Mouse (Mus musculus) heart, embryonic 10.5 days (tissue): ENCODE data around the gene Khk. TPM values are rescaled to one million over a fixed set of nuclear protein-coding genes. Genes with fewer than 3 reads are reported as not detected.
A peak's percentile ranks its signal among the peaks of the same experiment; 100 is the strongest.

Experiments
- DNase-seq: peaks from one replicate; pipeline ENCODE4 v3.0.0-alpha.2; 2017; ENCODE audit warnings: low spot score
- H3K27ac ChIP-seq: fragments of 300-500 bp; sonication (generic); 2 replicates; pipeline ENCODE4 v1.5.1; 2016; ENCODE audit warnings: mild to moderate bottlenecking
- H3K27me3 ChIP-seq: fragments of 300-500 bp; sonication (generic); 2 replicates; pipeline ENCODE4 v1.6.1; 2016; ENCODE audit warnings: mild to moderate bottlenecking; ENCODE audit not compliant: poor library complexity, insufficient read depth, severe bottlenecking
- H3K36me3 ChIP-seq: fragments of 300-500 bp; sonication (generic); 2 replicates; pipeline ENCODE4 v1.6.1; 2016; ENCODE audit warnings: mild to moderate bottlenecking, moderate library complexity
- H3K4me1 ChIP-seq: fragments of 300-500 bp; sonication (generic); 2 replicates; pipeline ENCODE4 v1.6.1; 2016; ENCODE audit warnings: mild to moderate bottlenecking
- H3K4me3 ChIP-seq: fragments of 300-500 bp; sonication (generic); 2 replicates; pipeline ENCODE4 v1.5.1; 2016; ENCODE audit warnings: mild to moderate bottlenecking, moderate library complexity
- H3K9me3 ChIP-seq: fragments of 300-500 bp; sonication (generic); 2 replicates; pipeline ENCODE4 v1.6.1; 2016; ENCODE audit warnings: mild to moderate bottlenecking, moderate library complexity
- WGBS: fragments of 180-500 bp; shearing (Covaris S2); methylation state at CpG from one replicate; pipeline ENCODE4 v1.1.7; 2016; 5-methylcytosine and 5-hydroxymethylcytosine counted together
- polyA plus RNA-seq: library from polyadenylated mRNA; unstranded; fragments of >200 nt; fragmentation: Nextera tagmentation; extraction: Ambion mirVana; gene quantifications from 2 replicates; pipeline ENCODE4 v1.2.1, GENCODE M21; 2016

Khk gene
- polyA plus RNA-seq, 1 experiment from 2014 or later: 14.5 TPM

DNA sequence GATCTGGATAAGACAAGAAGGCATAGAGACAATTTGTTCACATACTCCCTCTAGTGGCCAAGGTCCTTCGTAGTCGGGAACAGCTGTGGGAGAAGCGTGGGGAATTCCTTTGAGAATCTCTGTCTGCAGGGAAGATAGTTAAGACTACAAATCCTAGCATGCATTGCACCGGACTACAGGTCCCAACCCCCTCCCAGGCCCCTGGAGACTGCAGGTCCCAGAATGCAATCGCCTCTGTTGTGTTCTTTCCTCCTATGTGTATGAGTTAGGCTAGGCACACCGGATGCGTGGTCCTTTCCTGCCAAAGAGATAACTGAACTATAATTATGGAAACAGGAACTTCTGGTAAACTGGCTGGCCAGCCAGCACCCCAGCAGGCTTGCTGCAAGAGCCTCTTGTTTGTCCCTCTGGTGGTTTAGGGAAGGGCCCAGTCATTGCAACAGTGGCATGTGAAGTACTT, 5.2 kb upstream of the Khk start:
- Histone ChIP-seq H3K4me1 (peaks cover 84% of the 10 kb centered on the region), H3K4me3 (peak overlapping the region; percentile 62), H3K27ac (peak overlapping the region; percentile 93), H3K36me3 (peaks cover 42% of the 10 kb centered on the region), H3K9me3 (no peaks in the 10 kb centered on the region), H3K27me3 (no peaks in the 10 kb centered on the region)
- 2% methylated on average over 7 of the region's 7 CpGs for WGBS
- DNase-seq: peak; percentile 95

GRCm38 (mm10) chr5:30916841-30917240, 4.4 kb upstream of the Khk start:
- H3K4me3 ChIP-seq: no peak overlapping the region
- H3K27me3 ChIP-seq: no peaks in the 10 kb centered on the region
- H3K36me3 ChIP-seq: peaks cover 42% of the 10 kb centered on the region
- no peak for DNase-seq
- no peaks in the 10 kb centered on the region for H3K9me3 ChIP-seq
- WGBS: 89% methylated on average over 9 of the region's 9 CpGs
- H3K4me1 ChIP-seq: peaks cover 85% of the 10 kb centered on the region
- H3K27ac ChIP-seq: peak overlapping the region; percentile 93; the same call in 1 of the 2 replicates

- H3K27ac ChIP-seq: peak overlapping the region; percentile 93
- H3K4me3 ChIP-seq: no peak overlapping the region
- H3K9me3 ChIP-seq: no peaks in the 10 kb centered on the region
- no peak for DNase-seq
- no peaks in the 10 kb centered on the region for H3K27me3 ChIP-seq
- H3K36me3 ChIP-seq: peaks cover 42% of the 10 kb centered on the region
- WGBS: 83% methylated on average over 11 of the region's 11 CpGs
- peaks cover 85% of the 10 kb centered on the region for H3K4me1 ChIP-seq
These were observed 3.9 kb upstream of the Khk start for GRCm38 (mm10) chr5:30917348-30917747.

- DNase-seq: no peak
- peaks cover 42% of the 10 kb centered on the region for H3K36me3 ChIP-seq
- H3K4me3 ChIP-seq: no peak overlapping the region
- peaks cover 85% of the 10 kb centered on the region for H3K4me1 ChIP-seq
- WGBS: 84% methylated on average over 31 of the region's 31 CpGs
- H3K27ac ChIP-seq: peak overlapping the region; percentile 93; the same call in 1 of the 2 replicates
- no peaks in the 10 kb centered on the region for H3K27me3 ChIP-seq
- H3K9me3 ChIP-seq: no peaks in the 10 kb centered on the region
These were observed 3.1 kb upstream of the Khk start for GRCm38 (mm10) chr5:30917891-30918670.

GRCm38 (mm10) chr5:30918691-30919090, 2.5 kb upstream of the Khk start:
- 81% methylated on average over 8 of the region's 8 CpGs for WGBS
- Histone ChIP-seq H3K27me3 (no peaks in the 10 kb centered on the region), H3K36me3 (peaks cover 42% of the 10 kb centered on the region), H3K4me1 (peaks cover 80% of the 10 kb centered on the region), H3K27ac (no peak overlapping the region), H3K9me3 (no peaks in the 10 kb centered on the region), H3K4me3 (no peak overlapping the region)
- no peak for DNase-seq

DNA sequence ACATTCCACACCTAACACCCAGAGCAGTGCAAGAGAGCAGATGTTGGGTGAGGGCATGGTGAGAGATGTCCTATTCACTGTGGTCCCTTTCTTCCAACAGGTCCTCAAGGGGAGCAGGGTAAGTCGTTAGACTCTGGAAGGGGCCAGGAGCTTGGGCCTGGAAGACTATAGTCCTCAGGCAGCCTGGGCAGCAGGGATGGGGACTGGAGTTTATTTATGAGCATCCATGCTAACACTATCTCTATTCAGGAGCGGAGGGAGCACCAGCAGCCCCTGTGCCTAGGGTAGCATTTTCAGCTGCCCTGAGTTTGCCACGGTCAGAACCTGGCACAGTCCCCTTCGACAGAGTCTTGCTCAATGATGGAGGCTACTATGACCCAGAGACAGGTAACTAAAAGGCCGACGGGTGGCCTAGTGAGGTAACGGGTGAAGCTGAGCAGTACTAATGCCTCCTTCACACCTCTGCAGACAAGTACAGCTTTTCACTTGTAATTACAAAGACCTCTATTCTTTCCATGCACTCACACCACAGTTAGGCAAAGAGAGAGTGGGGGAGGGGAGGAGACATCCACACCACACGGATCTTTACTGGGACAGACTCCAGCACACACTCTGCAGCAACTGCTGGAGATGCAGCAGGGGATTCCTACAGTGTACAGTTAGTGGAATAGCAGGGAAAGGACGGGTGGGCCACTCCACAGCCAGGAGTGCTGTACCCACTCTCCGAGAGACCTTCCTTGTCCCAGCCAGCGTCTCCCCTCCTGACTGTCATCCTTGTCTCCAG, 1.2 kb upstream of the Khk start:
- Histone ChIP-seq H3K9me3 (no peaks in the 10 kb centered on the region), H3K4me1 (peaks cover 73% of the 10 kb centered on the region), H3K36me3 (peaks cover 42% of the 10 kb centered on the region), H3K27me3 (peaks cover 7% of the 10 kb centered on the region; the same call in 1 of the 2 replicates), H3K4me3 (no peak overlapping the region), H3K27ac (0 out of 2 replicates have a peak overlapping the region, but pooled peaks have one; percentile 88)
- WGBS: 73% methylated on average over 11 of the region's 11 CpGs
- no peak for DNase-seq

DNA sequence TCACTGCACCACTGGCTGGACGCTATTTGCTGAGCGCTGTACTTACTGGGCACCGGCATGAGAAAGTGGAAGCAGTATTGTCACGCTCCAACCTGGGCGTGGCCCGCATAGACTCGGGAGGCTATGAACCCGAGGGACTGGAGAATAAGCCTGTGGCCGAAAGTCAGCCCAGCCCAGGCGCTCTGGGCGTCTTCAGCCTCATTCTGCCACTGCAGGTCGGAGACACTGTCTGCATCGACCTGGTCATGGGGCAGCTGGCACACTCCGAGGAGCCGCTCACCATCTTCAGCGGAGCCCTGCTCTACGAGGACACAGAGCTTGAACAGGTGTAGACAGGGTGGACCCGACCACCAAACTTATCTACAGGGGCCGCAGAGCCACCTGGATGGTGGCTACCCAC, 610 bp upstream of the Khk start:
- Histone ChIP-seq H3K4me1 (peaks cover 67% of the 10 kb centered on the region), H3K9me3 (no peaks in the 10 kb centered on the region), H3K27ac (0 out of 2 replicates have a peak overlapping the region, but pooled peaks have one; percentile 88), H3K36me3 (peaks cover 42% of the 10 kb centered on the region), H3K27me3 (peaks cover 8% of the 10 kb centered on the region; the same call in 1 of the 2 replicates), H3K4me3 (peak overlapping the region; percentile 67)
- 65% methylated on average over 19 of the region's 19 CpGs for WGBS
- no peak for DNase-seq

- WGBS: 36% methylated on average over 10 of the region's 10 CpGs
- H3K4me3 ChIP-seq: peak overlapping the region; percentile 67
- no peak for DNase-seq
- H3K27ac ChIP-seq: peak overlapping the region; percentile 88; the same call in 1 of the 2 replicates
- peaks cover 8% of the 10 kb centered on the region; the same call in 1 of the 2 replicates for H3K27me3 ChIP-seq
- H3K36me3 ChIP-seq: peaks cover 34% of the 10 kb centered on the region
- peaks cover 48% of the 10 kb centered on the region for H3K4me1 ChIP-seq
- H3K9me3 ChIP-seq: no peaks in the 10 kb centered on the region
These were observed 1.4 kb downstream of the Khk start for GRCm38 (mm10) chr5:30922581-30923041.

DNA sequence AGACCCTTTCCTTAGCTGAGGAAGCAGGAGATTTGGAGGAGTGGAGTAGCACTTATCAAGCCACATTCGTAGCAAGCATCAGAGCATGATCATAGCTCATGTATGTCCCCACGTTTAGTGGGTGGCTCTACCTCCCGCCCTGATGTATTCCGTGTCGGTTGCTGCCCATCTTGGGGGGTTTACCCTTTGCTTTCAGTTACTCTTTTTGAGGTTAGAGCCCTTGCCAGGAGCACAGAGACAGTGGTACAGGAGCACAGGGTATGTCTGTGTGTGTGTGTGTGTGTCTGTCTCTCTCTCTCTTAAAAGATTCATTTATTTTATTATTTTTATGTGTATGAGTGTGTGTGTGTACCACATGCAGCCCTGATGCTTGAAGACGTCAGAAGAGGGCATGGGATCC, 1.9 kb downstream of the Khk start:
- Histone ChIP-seq H3K27ac (peak overlapping the region; percentile 88; the same call in 1 of the 2 replicates), H3K27me3 (peaks cover 8% of the 10 kb centered on the region; the same call in 1 of the 2 replicates), H3K4me3 (peak overlapping the region; percentile 67; the same call in 1 of the 2 replicates), H3K4me1 (peaks cover 43% of the 10 kb centered on the region), H3K36me3 (peaks cover 29% of the 10 kb centered on the region), H3K9me3 (no peaks in the 10 kb centered on the region)
- DNase-seq: no peak
- 76% methylated on average over 6 of the region's 6 CpGs for WGBS

- no peak overlapping the region for H3K4me3 ChIP-seq
- H3K36me3 ChIP-seq: peaks cover 14% of the 10 kb centered on the region
- DNase-seq: no peak
- H3K27ac ChIP-seq: no peak overlapping the region
- H3K9me3 ChIP-seq: no peaks in the 10 kb centered on the region
- H3K27me3 ChIP-seq: peaks cover 8% of the 10 kb centered on the region; the same call in 1 of the 2 replicates
- 77% methylated on average over 8 of the region's 8 CpGs for WGBS
- H3K4me1 ChIP-seq: peaks cover 36% of the 10 kb centered on the region
These were observed 3.4 kb downstream of the Khk start for GRCm38 (mm10) chr5:30924614-30925013.

GRCm38 (mm10) chr5:30925217-30925616, 4.0 kb downstream of the Khk start:
- no peak overlapping the region for H3K4me3 ChIP-seq

GRCm38 (mm10) chr5:30926073-30926472, 4.8 kb downstream of the Khk start:
- Histone ChIP-seq H3K4me3 (no peak overlapping the region), H3K4me1 (peaks cover 32% of the 10 kb centered on the region), H3K9me3 (no peaks in the 10 kb centered on the region), H3K36me3 (no peaks in the 10 kb centered on the region), H3K27me3 (peaks cover 8% of the 10 kb centered on the region; the same call in 1 of the 2 replicates), H3K27ac (no peak overlapping the region)
- no peak for DNase-seq
- WGBS: 86% methylated on average over 2 of the region's 2 CpGs

More at GRCm38 (mm10) chr5:30925217-30925616, 4.0 kb downstream of the Khk start:
- peaks cover 8% of the 10 kb centered on the region for H3K36me3 ChIP-seq
- H3K9me3 ChIP-seq: no peaks in the 10 kb centered on the region
- H3K27ac ChIP-seq: no peak overlapping the region
- 84% methylated on average over 5 of the region's 5 CpGs for WGBS
- peaks cover 8% of the 10 kb centered on the region; the same call in 1 of the 2 replicates for H3K27me3 ChIP-seq
- DNase-seq: no peak
- H3K4me1 ChIP-seq: peaks cover 37% of the 10 kb centered on the region
